8 mouse cellular contexts compared by ENCODE assay signal in the genomic region with DNA sequence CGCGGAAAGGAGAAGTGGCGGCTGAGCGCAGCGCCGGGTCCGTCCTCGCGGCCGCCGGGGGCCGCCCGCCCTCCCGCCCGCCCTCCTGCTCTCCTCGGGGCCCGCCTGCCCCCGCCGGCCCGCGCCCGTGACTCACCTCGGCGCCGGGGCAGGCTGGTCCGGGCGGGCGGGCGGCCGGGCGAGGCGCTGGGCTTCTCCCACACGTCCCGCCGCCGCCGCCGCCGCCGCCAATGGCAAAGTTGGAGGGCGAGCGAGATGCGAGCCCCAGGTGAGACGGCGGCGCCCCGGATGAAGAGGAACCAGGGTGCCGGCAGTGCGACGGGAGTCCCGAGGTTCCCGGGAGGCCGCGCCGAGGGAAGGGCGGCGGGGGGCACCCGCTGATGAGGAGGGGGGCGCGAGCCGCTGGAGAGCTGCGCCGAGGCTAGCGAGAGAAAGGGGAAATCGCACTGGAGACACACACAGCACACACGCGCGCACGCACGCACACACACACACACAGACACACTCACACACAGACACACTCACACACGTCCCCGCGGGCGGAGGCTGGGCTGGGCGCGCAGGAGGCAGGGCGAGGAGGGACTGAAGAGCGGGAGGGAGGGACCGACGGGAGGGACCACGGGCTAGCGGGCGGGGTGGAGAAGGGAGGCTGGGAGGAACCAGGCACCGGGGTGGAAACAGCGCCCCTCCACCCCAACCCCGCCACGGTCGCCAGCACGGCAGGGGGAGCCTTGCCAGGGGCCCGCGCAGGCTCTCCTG. TPM values are rescaled to one million over a fixed set of nuclear protein-coding genes. Genes with fewer than 3 reads are reported as not detected.
DNase-seq lines count a peak whose midpoint lies in the region; ATAC-seq lines count a peak whose summit lies in the region.

No protein-coding gene starts in this region.

- peak overlapping the region; percentile 47 for H3K4me3 ChIP-seq in forebrain, embryonic 10.5 days

- peak overlapping the region; percentile 56 for H3K27ac ChIP-seq in forebrain, embryonic 10.5 days

- H3K9me3 ChIP-seq in forebrain, embryonic 10.5 days = peaks cover 4% of the 10 kb centered on the region; the same call in 1 of the 2 replicates

- intact Hi-C loops in heart, postnatal 10 days (cut with DNase I) = no loop called here

- peaks cover 75% of the 10 kb centered on the region for H3K27me3 ChIP-seq in forebrain, embryonic 10.5 days (ENCODE audit: poor library complexity, severe bottlenecking)

- WGBS in forebrain, embryonic 10.5 days = 28% methylated on average over 69 of the region's 91 CpGs

- DNase-seq in adrenal gland, adult 18-20 months (ENCODE audit: low spot score in 2 of 2) = peak; percentile 59 to 68
- peak; percentile 27 for DNase-seq in forebrain, embryonic 10.5 days (ENCODE audit: extremely low spot score, low spot score)
- DNase-seq in heart, postnatal 10 days = peak; percentile 80 to 81
- DNase-seq in kidney, postnatal 25 days = peak; percentile 70 to 85
- peak; percentile 85 to 90 for DNase-seq in lung, postnatal 4 days
- peak; percentile 16 for DNase-seq in right cerebral cortex, postnatal 4 days
- DNase-seq in cerebellum, postnatal 4 days (ENCODE audit: low spot score in 2 of 2) = no peak

- H3K36me3 ChIP-seq in forebrain, embryonic 10.5 days (replicated peaks) = no peaks in the 10 kb centered on the region

- ATAC-seq in CD4-positive, CD25-positive, alpha-beta regulatory T cell, adult 4 months = peak; percentile 86

- H3K4me1 ChIP-seq in forebrain, embryonic 10.5 days = peaks cover 24% of the 10 kb centered on the region

RNA-seq across cellular contexts. Expression of gene Elf4, which starts 9.0 kb away (rescaled TPM):
- polyA plus RNA-seq in CD4-positive, CD25-positive, alpha-beta regulatory T cell, adult 4 months (2017; shearing (Covaris generic)) = 10 to 100 TPM; 24.7 to 25.4 TPM
- total RNA-seq in adrenal gland, adult 18-20 months (2021) = 10 to 100 TPM in 1 of 2 experiments, 1 to 10 TPM in 1; 9.9 to 14.6 TPM
- 2.0 and 2.9 TPM in 2 replicates for polyA plus RNA-seq in forebrain, embryonic 10.5 days (2016; fragmentation: Nextera tagmentation; extraction: Ambion mirVana)
- 10 to 100 TPM; 15.3 to 16.7 TPM for total RNA-seq in heart, postnatal 10 days (2021)

RNA-seq across cellular contexts. Expression of gene Aifm1, which starts 59.4 kb away (rescaled TPM):
- 10 to 100 TPM; 26.6 to 46.0 TPM for polyA plus RNA-seq in CD4-positive, CD25-positive, alpha-beta regulatory T cell, adult 4 months (2017; shearing (Covaris generic))
- total RNA-seq in adrenal gland, adult 18-20 months (2021) = 100 to 1,000 TPM; 142 to 233 TPM
- polyA plus RNA-seq in forebrain, embryonic 10.5 days (2016; fragmentation: Nextera tagmentation; extraction: Ambion mirVana) = 85.4 and 87.8 TPM in 2 replicates
- total RNA-seq in heart, postnatal 10 days (2021) = 10 to 100 TPM; 92.5 to 97.6 TPM

Comparison
In these comparisons a context has a peak if more than half of its experiments do, and no peak if none do; other contexts are left out.
1. DNase-seq: peak in adrenal gland, adult 18-20 months (2 of 2), forebrain, embryonic 10.5 days (single experiment), heart, postnatal 10 days (2 of 2), kidney, postnatal 25 days (2 of 2), lung, postnatal 4 days (2 of 2) and right cerebral cortex, postnatal 4 days (single experiment); none in cerebellum, postnatal 4 days (0 of 2).